Mouse (Mus musculus) limb, embryonic 15.5 days (tissue): ENCODE data around the gene Arhgef18. TPM values are rescaled to one million over a fixed set of nuclear protein-coding genes. Genes with fewer than 3 reads are reported as not detected.

Experiments
- ATAC-seq: fragments of 200-750 bp; cut with Nextera tagmentation; 2 replicates; pipeline ENCODE4 v1.8.0; 2017; ENCODE audit warnings: low read depth, moderate TSS enrichment; ENCODE audit not compliant: insufficient number of reproducible peaks, low FRiP score, low TSS enrichment
- H3K27ac ChIP-seq: fragments of 300-500 bp; sonication (generic); 2 replicates; pipeline ENCODE4 v1.5.1; 2015; ENCODE audit warnings: moderate library complexity, mild to moderate bottlenecking, inconsistent platforms
- H3K27me3 ChIP-seq: fragments of 300-500 bp; sonication (generic); 2 replicates; pipeline ENCODE4 v1.6.1; 2015; ENCODE audit warnings: inconsistent platforms
- H3K36me3 ChIP-seq: fragments of 300-500 bp; sonication (generic); 2 replicates; pipeline ENCODE4 v1.6.1; 2015; ENCODE audit warnings: inconsistent platforms
- H3K4me1 ChIP-seq: fragments of 300-500 bp; sonication (generic); 2 replicates; pipeline ENCODE4 v1.6.1; 2015; ENCODE audit warnings: inconsistent platforms
- H3K4me2 ChIP-seq: fragments of 300-500 bp; sonication (generic); 2 replicates; pipeline ENCODE4 v1.6.1; 2015; ENCODE audit warnings: mild to moderate bottlenecking, inconsistent platforms
- H3K4me3 ChIP-seq: fragments of 300-500 bp; sonication (generic); 2 replicates; pipeline ENCODE4 v1.5.1; 2015; ENCODE audit warnings: mild to moderate bottlenecking, inconsistent platforms
- H3K9ac ChIP-seq: fragments of 300-500 bp; sonication (generic); 2 replicates; pipeline ENCODE4 v1.6.1; 2015; ENCODE audit warnings: inconsistent platforms
- H3K9me3 ChIP-seq: fragments of 300-500 bp; sonication (generic); 2 replicates; pipeline ENCODE4 v1.6.1; 2016; ENCODE audit warnings: inconsistent platforms
- WGBS: fragments of 180-500 bp; shearing (Covaris S2); methylation state at CpG from one replicate; pipeline ENCODE4 v1.1.7; 2015; 5-methylcytosine and 5-hydroxymethylcytosine counted together
- polyA plus RNA-seq: library from polyadenylated mRNA; unstranded; fragments of >200 nt; fragmentation: Nextera tagmentation; extraction: Ambion mirVana; gene quantifications from 2 replicates; pipeline ENCODE4 v1.2.1, GENCODE M21; 2015

The Arhgef18 gene
- 8.4 and 9.0 TPM in 2 replicates for polyA plus RNA-seq

DNA sequence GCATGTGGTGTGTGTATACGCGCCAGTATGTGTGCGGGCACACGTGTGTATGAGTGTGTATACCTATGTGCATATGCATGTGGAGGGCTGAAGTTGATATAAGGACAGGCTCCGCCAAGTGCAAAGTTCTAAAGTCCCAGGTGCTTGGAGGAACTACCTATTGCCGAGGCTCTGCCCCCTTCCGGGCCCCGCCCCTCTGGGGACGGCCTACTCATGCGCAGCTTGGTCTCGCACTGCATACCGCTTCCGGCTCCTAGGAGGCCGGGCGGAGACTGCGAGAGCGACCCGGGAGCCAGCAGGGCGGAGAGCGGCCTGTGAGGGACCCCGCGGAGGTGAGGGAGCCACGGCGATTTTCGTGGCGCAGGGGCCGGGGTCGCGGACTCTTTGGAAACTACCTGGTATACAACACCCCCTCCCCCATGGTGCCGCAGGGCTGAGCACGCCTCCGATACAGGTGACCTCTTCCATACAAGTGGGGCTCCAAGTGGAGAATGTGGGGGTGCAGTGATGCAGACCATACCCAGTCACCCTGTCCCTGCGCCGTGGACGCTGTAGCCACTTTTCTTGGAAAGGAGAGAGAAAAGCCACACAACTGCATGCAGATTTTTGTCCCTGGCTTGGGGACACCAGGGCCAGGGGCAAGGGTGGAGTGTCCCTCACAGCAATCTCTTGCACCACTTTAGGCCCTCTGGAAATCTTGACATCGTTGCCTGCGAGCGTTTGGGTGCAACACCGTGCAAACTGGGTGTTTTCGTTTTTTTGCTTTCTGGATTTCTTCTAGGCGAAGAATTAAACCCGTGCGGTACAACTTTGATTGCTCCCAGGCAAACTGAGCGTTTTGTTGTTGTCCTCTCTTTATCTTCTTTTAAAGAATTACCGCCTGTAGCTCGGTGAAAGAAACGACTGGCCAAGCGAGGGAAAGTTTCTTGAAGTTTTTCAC, at the start of gene Arhgef18:
Gene Arhgef18 (plus strand): TSS at position 236 of the 940 bp plus-strand sequence.
- 1% methylated on average over 48 of the region's 48 CpGs for WGBS
- H3K27ac ChIP-seq, result peak within 1 kb of the TSS; percentile 68; the same call in 1 of the 2 replicates
- peaks cover 22% of the 10 kb centered on the region for H3K4me1 ChIP-seq
- peak within 1 kb of the TSS; percentile 81 for H3K4me3 ChIP-seq
- no peaks in the 10 kb centered on the region for H3K27me3 ChIP-seq
- H3K36me3 ChIP-seq, result 0 out of 2 replicates have a peak, but pooled peaks cover 5% of the 10 kb centered on the region
- H3K4me2 ChIP-seq, result peak within 1 kb of the TSS; percentile 72
- no peaks in the 10 kb centered on the region for H3K9me3 ChIP-seq
- H3K9ac ChIP-seq, result peak within 1 kb of the TSS; percentile 75
- ATAC-seq, result peak; percentile 92

DNA sequence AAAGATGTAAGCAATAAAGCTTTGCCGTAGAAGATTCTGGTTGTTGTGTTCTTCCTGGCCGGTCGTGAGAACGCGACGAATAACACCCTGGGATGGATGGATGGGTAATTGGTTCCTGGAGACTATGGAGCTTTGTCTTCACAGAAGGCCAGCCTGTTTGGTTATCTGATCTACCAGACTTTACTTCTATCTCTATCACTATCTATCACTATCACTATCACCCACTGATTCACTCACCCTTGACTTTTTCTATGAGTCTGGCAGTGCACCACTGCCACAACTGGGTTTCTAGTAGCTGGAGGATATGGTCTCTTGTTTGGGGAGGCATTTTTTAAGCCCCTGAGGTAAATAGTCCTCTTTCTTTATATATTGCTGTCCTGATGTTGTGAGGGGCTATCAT, 47.5 kb upstream of the Arhgef18 start:
- Histone ChIP-seq H3K27ac (no peak overlapping the region), H3K4me1 (no peaks in the 10 kb centered on the region), H3K36me3 (no peaks in the 10 kb centered on the region), H3K9ac (no peak overlapping the region), H3K4me2 (no peak overlapping the region), H3K9me3 (no peaks in the 10 kb centered on the region), H3K4me3 (no peak overlapping the region), H3K27me3 (no peaks in the 10 kb centered on the region)
- ATAC-seq, result no peak
- 95% methylated on average over 6 of the region's 6 CpGs for WGBS

- Histone ChIP-seq H3K4me3 (no peak overlapping the region), H3K4me1 (no peaks in the 10 kb centered on the region), H3K9me3 (no peaks in the 10 kb centered on the region), H3K27ac (no peak overlapping the region), H3K36me3 (no peaks in the 10 kb centered on the region), H3K27me3 (no peaks in the 10 kb centered on the region), H3K9ac (no peak overlapping the region), H3K4me2 (no peak overlapping the region)
- no peak for ATAC-seq
- 82% methylated on average over 5 of the region's 5 CpGs for WGBS
Measured at GRCm38 (mm10) chr8:3346691-3347413, 46.0 kb upstream of the Arhgef18 start.

DNA sequence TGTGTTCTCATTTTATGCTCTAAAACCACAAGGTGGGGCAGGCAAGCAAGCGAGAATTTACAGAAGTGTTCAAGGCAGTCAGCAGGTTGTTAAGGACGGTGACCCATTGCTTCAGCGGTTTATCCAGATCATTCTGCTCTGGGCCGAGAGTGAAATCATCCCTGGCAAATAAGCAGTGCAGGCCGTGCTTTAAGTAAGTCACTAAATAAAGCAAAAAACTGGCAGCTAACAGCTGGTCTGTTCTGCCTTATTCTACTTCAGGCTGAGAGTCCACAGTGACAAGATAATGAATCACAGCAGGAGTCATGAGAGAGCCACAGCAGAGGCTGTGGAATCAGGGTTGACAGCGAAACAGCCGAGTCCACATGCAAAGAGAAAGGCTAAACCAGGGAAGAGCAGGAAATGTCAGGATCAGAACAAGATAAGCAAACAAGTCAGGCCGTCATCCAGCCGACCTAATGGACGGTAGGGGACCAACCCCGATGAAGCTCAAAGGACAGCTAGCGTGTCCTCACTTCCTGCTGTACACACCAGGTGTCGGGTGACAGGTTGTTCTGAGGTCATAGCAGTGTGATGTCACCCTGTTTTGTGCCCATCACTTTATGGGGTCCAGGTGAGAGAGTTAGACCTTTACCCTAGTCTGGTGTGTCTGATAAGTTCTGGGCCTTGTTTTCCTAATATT, 44.5 kb upstream of the Arhgef18 start:
- Histone ChIP-seq H3K27ac (no peak overlapping the region), H3K9ac (no peak overlapping the region), H3K27me3 (no peaks in the 10 kb centered on the region), H3K9me3 (no peaks in the 10 kb centered on the region), H3K4me1 (no peaks in the 10 kb centered on the region), H3K4me2 (no peak overlapping the region), H3K36me3 (no peaks in the 10 kb centered on the region), H3K4me3 (no peak overlapping the region)
- ATAC-seq, result no peak
- 44% methylated on average over 13 of the region's 13 CpGs for WGBS

- ATAC-seq, result no peak
- Histone ChIP-seq H3K27me3 (no peaks in the 10 kb centered on the region), H3K36me3 (no peaks in the 10 kb centered on the region), H3K9me3 (no peaks in the 10 kb centered on the region), H3K9ac (no peak overlapping the region), H3K4me1 (no peaks in the 10 kb centered on the region), H3K4me2 (no peak overlapping the region), H3K4me3 (no peak overlapping the region), H3K27ac (no peak overlapping the region)
- 63% methylated on average over 6 of the region's 6 CpGs for WGBS
Measured at GRCm38 (mm10) chr8:3350747-3351146, 42.1 kb upstream of the Arhgef18 start.

- Histone ChIP-seq H3K27ac (no peak overlapping the region), H3K9me3 (no peaks in the 10 kb centered on the region), H3K9ac (no peak overlapping the region), H3K27me3 (no peaks in the 10 kb centered on the region), H3K4me2 (no peak overlapping the region), H3K36me3 (no peaks in the 10 kb centered on the region), H3K4me1 (no peaks in the 10 kb centered on the region), H3K4me3 (no peak overlapping the region)
- no peak for ATAC-seq
- 79% methylated on average over 6 of the region's 6 CpGs for WGBS
Measured at GRCm38 (mm10) chr8:3352715-3353114, 40.1 kb upstream of the Arhgef18 start.

DNA sequence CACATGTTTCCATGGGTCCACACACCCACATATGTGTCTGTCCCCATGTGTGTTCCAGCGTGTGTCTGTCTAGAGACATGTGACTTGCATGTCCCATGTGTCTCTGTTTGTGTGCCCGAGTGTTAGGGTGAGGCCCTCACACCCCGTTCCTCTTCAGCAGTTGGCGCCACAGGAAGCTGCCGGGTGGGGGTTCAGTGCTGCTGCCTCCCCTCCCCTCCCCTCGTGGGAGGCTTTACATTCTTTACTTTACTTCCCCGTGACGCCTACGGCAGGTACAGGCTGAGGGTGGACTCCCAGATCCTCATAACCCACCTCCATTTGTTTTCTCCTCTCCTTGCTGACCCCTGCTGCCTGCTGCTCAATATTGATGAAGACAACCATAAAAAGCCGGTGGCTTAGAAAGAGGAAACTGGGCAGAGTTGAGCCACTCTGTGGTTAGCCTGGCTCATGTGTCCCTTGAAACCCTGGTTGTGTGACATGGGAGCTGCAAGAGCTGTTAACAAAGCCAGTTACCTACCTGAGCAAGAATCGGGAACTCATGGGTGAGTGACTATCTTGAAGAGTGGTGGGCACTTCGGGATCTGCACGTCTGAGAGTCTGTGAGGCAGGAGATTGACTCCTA, 39.5 kb upstream of the Arhgef18 start, which contains the start of gene A430078G23Rik:
Gene A430078G23Rik (plus strand): TSS at position 227 of the 622 bp plus-strand sequence.
- H3K36me3 ChIP-seq, result no peaks in the 10 kb centered on the region
- no peaks in the 10 kb centered on the region for H3K9me3 ChIP-seq
- ATAC-seq, result no peak
- no peaks in the 10 kb centered on the region for H3K4me1 ChIP-seq
- no peak within 1 kb of the TSS for H3K4me2 ChIP-seq
- no peak within 1 kb of the TSS for H3K27ac ChIP-seq
- 69% methylated on average over 13 of the region's 13 CpGs for WGBS
- no peak within 1 kb of the TSS for H3K4me3 ChIP-seq
- H3K27me3 ChIP-seq, result no peaks in the 10 kb centered on the region
- H3K9ac ChIP-seq, result no peak within 1 kb of the TSS

- Histone ChIP-seq H3K36me3 (no peaks in the 10 kb centered on the region), H3K4me1 (no peaks in the 10 kb centered on the region), H3K27me3 (no peaks in the 10 kb centered on the region), H3K27ac (no peak overlapping the region), H3K9ac (no peak overlapping the region), H3K4me3 (no peak overlapping the region), H3K4me2 (no peak overlapping the region), H3K9me3 (no peaks in the 10 kb centered on the region)
- WGBS, result 72% methylated on average over 6 of the region's 6 CpGs
- ATAC-seq, result no peak
Measured at GRCm38 (mm10) chr8:3353811-3354442, 38.9 kb upstream of the Arhgef18 start.

DNA sequence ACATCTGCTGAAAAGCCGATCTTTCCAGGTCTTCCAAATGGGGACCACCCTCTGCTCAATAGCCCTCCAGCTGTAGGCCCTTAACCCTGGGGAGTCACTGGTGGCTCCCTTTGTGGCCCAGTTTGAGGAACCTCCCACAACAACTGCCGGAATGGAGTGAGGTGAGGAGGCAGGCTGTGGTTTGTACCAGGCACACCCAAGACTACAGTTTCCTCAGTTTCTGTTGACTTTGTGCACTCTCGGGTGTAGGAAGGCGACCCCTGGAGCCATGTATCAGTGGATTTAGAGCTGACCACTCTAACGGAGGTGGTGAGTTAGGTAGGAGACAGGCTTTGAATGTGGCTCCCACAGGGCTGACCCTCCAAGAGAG, 38.4 kb upstream of the Arhgef18 start:
- Histone ChIP-seq H3K27ac (no peak overlapping the region), H3K36me3 (no peaks in the 10 kb centered on the region)
- WGBS, result 72% methylated on average over 5 of the region's 5 CpGs

DNA sequence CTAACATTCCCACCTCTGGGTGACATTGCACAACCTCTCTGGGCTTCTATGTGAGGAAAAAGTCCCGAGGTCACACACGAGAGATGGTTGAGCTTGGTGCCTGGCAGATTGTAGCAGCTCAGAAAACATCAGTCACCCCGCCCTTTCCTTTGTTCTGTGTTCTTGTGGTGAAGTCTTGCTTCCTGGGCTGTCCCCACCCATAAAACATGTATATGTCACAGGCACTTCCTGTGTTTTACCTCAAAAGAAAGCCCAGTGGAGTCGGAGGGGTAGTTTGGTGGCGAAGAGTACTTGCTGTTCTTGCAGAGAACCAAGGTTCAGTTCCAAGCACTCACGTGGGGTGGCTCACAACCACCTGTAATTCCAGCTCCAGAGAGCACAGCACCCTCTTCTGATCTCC, 37.2 kb upstream of the Arhgef18 start:
- Histone ChIP-seq H3K4me1 (no peaks in the 10 kb centered on the region), H3K27ac (no peak overlapping the region), H3K36me3 (no peaks in the 10 kb centered on the region), H3K9ac (no peak overlapping the region), H3K4me3 (no peak overlapping the region), H3K9me3 (no peaks in the 10 kb centered on the region), H3K4me2 (no peak overlapping the region), H3K27me3 (no peaks in the 10 kb centered on the region)
- no peak for ATAC-seq
- WGBS, result 73% methylated on average over 6 of the region's 6 CpGs

More for the DNA sequence above, 38.4 kb upstream of the Arhgef18 start:
- Histone ChIP-seq H3K9me3 (no peaks in the 10 kb centered on the region), H3K4me3 (no peak overlapping the region), H3K4me1 (no peaks in the 10 kb centered on the region), H3K4me2 (no peak overlapping the region), H3K27me3 (no peaks in the 10 kb centered on the region), H3K9ac (no peak overlapping the region)
- no peak for ATAC-seq

DNA sequence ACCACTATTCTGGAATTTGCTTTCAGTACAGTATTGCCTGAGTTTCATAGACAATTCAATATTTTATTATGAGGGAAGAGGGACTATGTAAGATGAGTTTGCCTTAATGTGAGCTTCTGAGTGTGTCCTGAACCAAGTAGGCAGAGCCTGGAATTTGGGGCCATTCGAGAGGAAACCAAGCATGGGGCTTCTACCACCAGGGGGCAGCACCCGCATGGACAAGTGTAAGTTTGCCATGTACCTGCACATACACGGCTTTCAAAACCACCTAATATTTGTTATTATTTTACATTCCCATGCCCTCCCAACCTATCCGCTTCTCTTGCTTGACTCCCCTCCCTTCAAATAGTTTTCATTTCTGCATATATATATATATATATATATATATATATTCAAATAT, 34.7 kb upstream of the Arhgef18 start:
- H3K9me3 ChIP-seq, result no peaks in the 10 kb centered on the region
- H3K4me2 ChIP-seq, result no peak overlapping the region
- no peaks in the 10 kb centered on the region for H3K36me3 ChIP-seq
- H3K9ac ChIP-seq, result no peak overlapping the region
- H3K27ac ChIP-seq, result no peak overlapping the region
- 5% methylated on average over 4 of the region's 4 CpGs for WGBS
- no peaks in the 10 kb centered on the region for H3K4me1 ChIP-seq
- no peaks in the 10 kb centered on the region for H3K27me3 ChIP-seq
- no peak for ATAC-seq
- no peak overlapping the region for H3K4me3 ChIP-seq
